Mouse (Mus musculus) T-cell, adult 2 months (primary cell): Measurements from ENCODE around the gene Ppp1cc.
"Not testable (repeated sequence)": the region's sequence is repeated elsewhere in the genome, so short reads cannot be mapped to it uniquely, and the experiment has no call there.

ENCODE experiments used
- DNase-seq: peaks from one replicate; pipeline ENCODE4 v3.0.0; 2022; ENCODE audit warnings: low spot score

Ppp1cc gene

GRCm38 (mm10) chr5:122136508-122137408 is 21.3 kb upstream of the Ppp1cc start:
- DNase-seq = no peak

DNA sequence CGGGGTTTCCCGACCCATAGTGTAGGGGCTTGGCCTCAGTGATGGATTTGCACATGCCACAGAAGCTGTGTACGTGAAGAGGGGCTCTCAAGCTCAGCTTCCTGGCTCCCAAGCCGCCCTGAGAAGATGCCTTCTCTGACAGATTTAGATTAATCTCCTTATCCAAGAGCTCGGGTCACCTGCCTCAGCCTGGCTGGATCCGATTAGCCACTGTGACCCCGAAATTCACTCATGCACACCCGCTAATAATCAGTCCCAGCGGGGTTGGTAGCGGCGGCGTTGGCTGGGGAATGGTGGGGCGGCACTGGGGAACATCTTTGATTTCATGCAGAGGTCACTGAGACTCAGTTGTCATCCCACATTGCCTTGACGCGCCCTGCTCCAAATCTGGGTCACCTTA is 19.2 kb upstream of the Ppp1cc start:
- DNase-seq = no peak

GRCm38 (mm10) chr5:122139771-122140170 is 18.3 kb upstream of the Ppp1cc start:
- not testable (repeated sequence) for DNase-seq

DNA sequence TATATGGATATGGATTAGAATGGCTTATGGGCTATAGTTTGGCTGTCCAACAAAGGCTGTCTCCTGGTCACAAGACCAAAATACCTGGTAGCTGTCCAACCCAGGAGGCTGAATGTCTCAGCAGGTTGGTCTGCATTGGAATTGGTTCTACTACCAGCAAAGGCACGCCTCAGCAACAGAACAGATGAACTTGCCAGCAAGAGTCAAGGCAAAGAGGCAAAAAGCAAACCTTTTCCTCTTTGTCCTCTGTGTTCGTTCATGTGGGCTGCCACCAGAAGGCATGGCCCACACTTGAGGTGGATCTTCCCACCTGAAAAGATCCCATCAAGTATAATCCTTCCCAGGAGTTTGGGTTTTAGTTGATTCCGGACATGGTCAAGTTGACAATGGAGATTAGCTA is 17.4 kb upstream of the Ppp1cc start, which contains the start of gene Ccdc63:
Gene Ccdc63 (minus strand): TSS at position 101 of the 400 bp plus-strand sequence.
- no peak for DNase-seq

DNA sequence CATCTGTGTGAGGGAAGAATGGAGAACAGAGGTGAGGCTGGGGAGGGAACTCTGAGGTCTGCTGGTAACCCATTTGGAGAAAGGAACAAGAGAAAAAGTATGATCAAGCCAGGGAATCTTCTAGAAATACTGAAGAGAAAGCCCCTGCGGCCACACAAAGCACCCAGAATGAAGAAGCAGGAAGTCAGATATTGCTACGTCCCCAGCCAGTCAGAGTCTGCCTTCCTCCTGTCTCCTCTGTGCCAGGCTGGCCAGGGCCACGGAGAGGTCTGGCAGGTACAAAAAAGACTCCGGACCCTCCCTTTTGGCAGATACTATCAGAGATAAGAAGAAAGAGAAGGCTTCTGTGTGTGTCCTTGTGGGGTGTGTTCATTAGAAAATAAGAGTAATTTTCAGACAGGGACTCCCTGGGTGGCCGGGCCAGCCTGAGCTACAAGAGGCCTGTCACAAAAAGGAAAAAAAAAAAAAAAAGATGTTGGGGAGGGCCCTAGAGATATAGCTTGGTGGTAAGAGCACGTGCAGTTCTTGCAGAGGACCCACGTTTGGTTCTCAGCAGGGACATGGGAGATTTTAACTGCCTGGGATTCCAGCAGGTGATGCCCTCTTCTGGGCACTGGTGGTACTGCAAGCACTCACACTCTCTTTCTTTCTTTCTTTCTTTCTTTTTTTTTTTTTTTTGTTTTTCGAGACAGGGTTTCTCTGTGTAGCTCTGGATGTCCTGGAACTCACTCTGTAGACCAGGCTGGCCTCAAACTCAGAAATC is 15.7 kb upstream of the Ppp1cc start:
- DNase-seq = peak; percentile 65

DNA sequence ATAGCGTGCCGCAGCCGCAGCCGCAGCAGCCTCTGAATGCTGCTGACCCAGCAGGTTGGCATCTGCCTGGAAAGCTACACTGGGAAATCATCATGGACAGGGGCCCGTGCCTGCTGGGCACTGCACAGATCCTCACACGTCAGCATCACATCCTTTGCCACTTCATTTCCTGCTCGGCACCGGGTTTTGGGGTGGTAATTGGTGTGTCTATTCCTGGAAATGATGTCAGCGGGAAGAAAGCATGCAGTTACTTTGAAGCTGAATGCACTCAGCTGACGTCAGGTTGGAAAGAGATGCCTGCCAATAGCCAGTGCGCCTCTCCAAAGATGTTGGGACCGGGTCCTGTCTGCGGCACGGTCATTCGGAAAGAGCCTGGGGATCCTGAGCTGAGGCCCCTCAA is 14.5 kb upstream of the Ppp1cc start:
- DNase-seq = peak; percentile 47

DNA sequence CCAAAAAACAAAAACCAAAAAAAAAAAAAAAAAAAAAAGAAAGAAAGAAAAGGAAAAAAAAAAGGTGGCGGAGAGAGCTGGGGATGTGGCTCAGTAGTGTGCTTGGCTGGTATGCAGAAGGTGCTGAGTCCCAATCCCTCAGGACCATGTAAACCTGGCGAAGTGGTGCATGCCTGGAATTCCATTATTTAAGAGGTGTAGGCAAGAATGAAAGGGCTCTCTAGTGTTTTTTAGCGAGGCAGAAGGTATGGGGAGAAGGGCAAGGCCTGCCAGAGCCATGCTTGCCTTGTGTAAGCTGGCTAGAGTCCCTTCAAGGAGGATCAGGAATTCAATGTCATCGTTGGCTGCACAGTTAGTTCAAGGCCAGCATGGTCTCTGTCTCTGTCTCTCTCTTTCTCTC is 13.3 kb upstream of the Ppp1cc start:
- no peak for DNase-seq

DNA sequence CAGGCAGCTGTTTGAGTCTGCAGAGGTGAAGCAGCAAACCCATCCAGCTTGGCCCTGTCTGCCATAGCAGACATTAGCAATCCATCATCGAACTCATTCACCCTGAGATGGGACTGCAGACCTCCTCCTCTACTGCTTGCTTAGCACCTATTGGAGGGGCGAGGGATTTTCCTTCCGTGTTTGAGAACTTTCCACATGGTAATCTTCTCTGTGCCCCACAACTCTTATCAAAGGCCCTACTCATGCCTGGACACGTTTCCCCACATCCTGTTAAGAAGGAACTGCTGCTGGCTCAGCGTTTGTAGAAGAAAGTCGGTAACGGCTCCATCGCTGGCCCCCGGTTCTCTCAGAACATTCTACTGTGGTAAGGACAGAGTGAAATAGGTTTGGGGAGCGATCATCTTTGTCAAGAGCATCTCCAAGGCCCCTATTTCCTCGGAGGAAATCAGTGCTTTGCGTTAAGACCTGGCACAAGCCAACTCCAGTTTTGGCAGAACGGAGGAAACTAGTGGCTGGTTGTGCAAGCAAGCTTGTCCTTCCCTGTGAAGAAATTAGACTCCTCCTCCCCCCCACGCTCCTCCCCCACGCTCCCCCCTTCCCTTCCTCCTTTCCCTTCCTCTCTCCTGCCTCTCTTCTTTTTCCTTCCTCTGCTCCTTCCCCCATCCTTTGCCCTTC is 12.6 kb upstream of the Ppp1cc start:
- peak; percentile 85 for DNase-seq

GRCm38 (mm10) chr5:122146056-122146580 is 12.0 kb upstream of the Ppp1cc start:
- peak; percentile 46 for DNase-seq

- no peak for DNase-seq
Measured at GRCm38 (mm10) chr5:122146609-122147008, 11.5 kb upstream of the Ppp1cc start.

GRCm38 (mm10) chr5:122148107-122148506 is 10.0 kb upstream of the Ppp1cc start:
- no peak for DNase-seq

DNA sequence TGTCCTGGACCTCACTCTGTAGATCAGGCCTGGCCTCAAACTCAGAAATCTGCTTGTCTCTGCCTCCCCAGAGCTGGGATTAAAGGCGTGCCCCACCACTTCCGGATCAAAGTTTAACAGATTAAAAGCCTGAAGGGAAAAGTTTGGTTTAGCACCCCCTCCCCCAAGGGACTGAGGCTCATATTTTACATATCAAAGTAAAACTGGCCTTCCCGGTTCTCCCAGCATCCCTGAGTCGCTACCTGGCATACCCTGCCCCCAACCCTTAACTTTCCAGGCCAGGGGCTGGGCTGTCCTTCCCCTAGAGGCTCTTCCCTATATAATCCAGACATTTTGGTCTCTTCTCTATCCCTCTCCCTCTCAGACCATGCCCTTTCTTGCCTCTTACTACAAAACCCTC is 8.8 kb upstream of the Ppp1cc start:
- DNase-seq = no peak

DNA sequence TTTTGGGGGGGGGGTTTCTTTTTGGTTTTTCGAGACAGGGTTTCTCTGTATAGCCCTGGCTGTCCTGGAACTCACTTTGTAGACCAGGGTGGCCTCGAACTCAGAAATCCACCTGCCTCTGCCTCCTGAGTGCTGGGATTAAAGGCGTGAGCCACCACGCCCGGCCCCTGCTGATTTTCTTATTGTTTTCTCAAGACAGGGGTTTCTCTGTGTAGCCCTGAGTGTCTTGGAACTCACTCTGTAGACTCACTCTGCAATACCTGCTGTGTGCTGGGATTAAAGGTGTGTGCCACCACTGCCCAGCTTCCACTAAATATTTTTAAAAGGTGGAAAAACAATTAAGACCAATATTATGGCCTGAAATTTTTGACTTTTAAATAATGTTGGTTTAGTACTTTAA is 5.6 kb upstream of the Ppp1cc start:
- not testable (repeated sequence) for DNase-seq

DNA sequence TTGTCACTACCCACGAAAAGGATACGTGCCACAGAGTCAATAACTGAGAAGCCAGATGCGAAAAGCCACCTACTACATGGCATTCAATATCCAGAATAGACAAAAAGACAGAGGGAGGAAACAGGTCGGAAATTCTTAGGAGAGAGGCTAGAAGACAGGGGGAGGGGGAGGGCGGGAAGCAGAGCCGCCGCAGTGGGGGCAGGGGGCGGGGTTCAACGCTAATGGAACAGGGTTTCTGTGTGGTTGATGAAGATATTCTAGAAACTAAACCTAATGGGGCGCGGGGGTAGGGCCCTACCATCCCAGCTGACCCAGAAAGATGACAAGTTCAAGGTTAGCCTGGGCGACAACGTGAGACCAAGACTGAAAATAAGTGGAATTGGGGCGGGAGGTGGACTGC is 4.1 kb upstream of the Ppp1cc start:
- no peak for DNase-seq

DNA sequence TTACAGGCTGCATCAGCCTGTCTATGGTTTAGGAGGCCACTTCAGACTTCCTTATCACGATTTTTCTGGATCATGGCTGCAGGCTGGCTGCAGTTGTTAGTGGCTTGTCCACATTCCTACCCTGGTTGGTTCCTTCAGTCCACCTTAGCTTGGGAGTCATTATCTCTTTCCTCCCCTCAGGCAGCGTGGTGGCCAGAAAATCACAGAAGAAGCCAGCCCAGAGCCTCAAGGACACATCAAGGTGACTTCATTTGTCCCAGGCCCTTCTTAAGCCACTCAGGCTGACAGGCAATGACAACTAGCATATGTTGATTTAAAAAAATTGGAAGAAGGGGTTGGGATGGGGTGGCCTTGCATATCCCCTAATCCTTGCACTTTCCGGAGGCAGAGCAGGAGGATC is 3.3 kb upstream of the Ppp1cc start:
- no peak for DNase-seq

- no peak for DNase-seq
Measured at GRCm38 (mm10) chr5:122155613-122156012, 2.5 kb upstream of the Ppp1cc start.

DNA sequence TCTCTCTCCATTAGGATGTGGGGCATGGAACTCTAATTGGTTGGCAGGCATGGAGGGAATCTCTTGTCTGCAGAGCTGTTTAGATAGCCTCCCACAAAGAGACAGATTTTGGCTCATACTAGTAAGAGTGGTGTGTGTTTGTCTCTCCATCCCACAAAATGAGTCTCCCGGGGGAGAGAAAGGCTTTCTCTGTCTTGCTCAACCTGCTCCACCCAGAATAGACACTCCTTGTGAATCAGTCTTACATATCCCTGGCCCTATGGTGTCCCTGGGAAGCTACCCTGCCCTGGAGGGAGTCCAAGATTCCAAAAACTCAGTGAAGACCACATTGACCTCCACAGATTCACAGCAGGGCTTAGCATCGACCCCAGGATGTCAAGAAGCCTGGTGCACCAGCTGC is 1.6 kb upstream of the Ppp1cc start:
- no peak for DNase-seq

- DNase-seq = peak; percentile 24
Measured at GRCm38 (mm10) chr5:122158557-122159515, 758 bp downstream of the Ppp1cc start.

- peak; percentile 81 for DNase-seq
Measured at GRCm38 (mm10) chr5:122163194-122163593, 5.1 kb downstream of the Ppp1cc start.

- DNase-seq = no peak
Measured at GRCm38 (mm10) chr5:122164011-122164410, 5.9 kb downstream of the Ppp1cc start.
